Mouse (Mus musculus) kidney, postnatal 0 days (tissue): ENCODE measurements at regions not wholly inside any gene's neighbourhood (a gene's known extent, or its start where the extent isn't known, plus 50 kb on each side); places are given as distances from the start of the nearest gene placed in this dataset.
A peak's percentile ranks its signal among the peaks of the same experiment; 100 is the strongest.

Experiments
- ATAC-seq: fragments of 200-750 bp; cut with Nextera tagmentation; replicated peaks from 2 replicates; pipeline ENCODE4 v1.8.0; 2017; ENCODE audit warnings: low read depth, moderate number of reproducible peaks, moderate TSS enrichment, moderate library complexity; ENCODE audit not compliant: low FRiP score
- DNase-seq: peaks from one replicate; pipeline ENCODE4 v3.0.0-alpha.2; 2016; ENCODE audit warnings: low spot score
- H3K27ac ChIP-seq: fragments of 300-500 bp; sonication (generic); 2 replicates; pipeline ENCODE4 v1.5.1; 2014; ENCODE audit warnings: mild to moderate bottlenecking
- H3K27me3 ChIP-seq: fragments of 300-500 bp; sonication (generic); 2 replicates; pipeline ENCODE4 v1.6.1; 2014; ENCODE audit warnings: low read length, mixed read lengths; ENCODE audit not compliant: insufficient read depth
- H3K36me3 ChIP-seq: fragments of 300-500 bp; sonication (generic); 2 replicates; pipeline ENCODE4 v1.6.1; 2014; ENCODE audit warnings: low read length, mixed read lengths; ENCODE audit not compliant: insufficient read depth
- H3K4me1 ChIP-seq: fragments of 300-500 bp; sonication (generic); replicated peaks from 2 replicates; pipeline ENCODE4 v1.6.1; 2014; ENCODE audit warnings: antibody characterized with exemption, low read length, mixed read lengths; ENCODE audit not compliant: insufficient read depth
- H3K4me2 ChIP-seq: fragments of 300-500 bp; sonication (generic); 2 replicates; pipeline ENCODE4 v1.6.1; 2014; ENCODE audit warnings: mild to moderate bottlenecking, low read length, moderate library complexity, mixed read lengths
- H3K4me3 ChIP-seq: fragments of 300-500 bp; sonication (generic); replicated peaks from 2 replicates; pipeline ENCODE4 v1.5.1; 2014; ENCODE audit warnings: low read depth, low read length
- H3K9ac ChIP-seq: fragments of 300-500 bp; sonication (generic); 2 replicates; pipeline ENCODE4 v1.6.1; 2014; ENCODE audit warnings: low read depth, low read length
- H3K9me3 ChIP-seq: fragments of 300-500 bp; sonication (generic); replicated peaks from 2 replicates; pipeline ENCODE4 v1.6.1; 2016; ENCODE audit warnings: low read length, inconsistent platforms, mixed read lengths
- CTCF ChIP-seq: IDR thresholded peaks from 2 replicates; pipeline ENCODE4 v1.5.1; 2016; ENCODE audit warnings: antibody characterized with exemption, low read depth, mild to moderate bottlenecking, moderate library complexity
- WGBS: fragments of 180-500 bp; shearing (Covaris S2); extraction: QIAGEN DNeasy Blood & Tissue Kit; methylation state at CpG from one replicate; pipeline ENCODE4 v1.1.7; 2014; 5-methylcytosine and 5-hydroxymethylcytosine counted together

DNA sequence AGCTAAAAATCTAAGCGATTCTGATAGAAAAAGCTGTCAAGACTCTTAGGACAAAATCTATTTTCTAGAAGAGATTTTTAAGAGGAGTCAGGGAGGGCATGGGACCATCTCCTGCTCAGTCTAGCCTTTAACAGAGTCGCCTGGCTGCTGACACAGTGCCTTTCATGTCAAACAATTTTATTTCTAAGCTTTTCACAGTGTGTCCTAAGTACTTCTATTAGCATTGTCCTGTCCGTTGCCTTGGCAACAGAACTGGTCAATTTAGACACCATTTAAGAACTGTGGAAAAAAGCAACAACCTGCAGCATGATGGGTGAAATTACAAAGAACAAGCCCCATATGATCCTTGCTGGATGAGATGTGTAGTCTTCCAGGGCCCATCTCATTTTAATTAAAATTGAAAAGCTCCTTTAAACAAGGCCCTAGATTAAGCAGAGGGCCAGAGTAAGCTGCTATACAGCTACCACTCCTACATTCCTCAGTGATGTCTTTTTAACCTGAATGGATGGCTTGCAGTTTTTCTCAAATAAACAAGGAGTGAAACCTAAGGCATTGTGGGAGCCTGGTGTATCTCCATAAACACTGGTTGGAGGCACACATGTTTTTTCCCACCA lies 133.0 kb upstream of the Nrsn1 start:
- H3K4me3 ChIP-seq = no peak overlapping the region
- WGBS = 52% methylated on average over 3 of the region's 3 CpGs
- no peak overlapping the region for H3K27ac ChIP-seq
- no peak overlapping the region for H3K9ac ChIP-seq
- DNase-seq (no peak), ATAC-seq (no peak)
- H3K9me3 ChIP-seq = no peaks in the 10 kb centered on the region
- no peak for TF ChIP-seq CTCF
- no peaks in the 10 kb centered on the region for H3K36me3 ChIP-seq
- H3K4me2 ChIP-seq = no peak overlapping the region
- no peaks in the 10 kb centered on the region for H3K27me3 ChIP-seq
- H3K4me1 ChIP-seq = no peaks in the 10 kb centered on the region

- DNase-seq (peak; percentile 21), ATAC-seq (no peak)
- WGBS = 18% methylated on average over 2 of the region's 2 CpGs
- H3K4me2 ChIP-seq = no peak overlapping the region
- no peaks in the 10 kb centered on the region for H3K4me1 ChIP-seq
- H3K36me3 ChIP-seq = no peaks in the 10 kb centered on the region
- H3K27ac ChIP-seq = no peak overlapping the region
- TF ChIP-seq CTCF = no peak
- H3K9ac ChIP-seq = no peak overlapping the region
- no peaks in the 10 kb centered on the region for H3K9me3 ChIP-seq
- H3K4me3 ChIP-seq = no peak overlapping the region
- no peaks in the 10 kb centered on the region for H3K27me3 ChIP-seq
Measured at GRCm38 (mm10) chr13:25402691-25403090, 132.4 kb upstream of the Nrsn1 start.

GRCm38 (mm10) chr13:25401936-25402504 lies 131.7 kb upstream of the Nrsn1 start:
- Histone ChIP-seq H3K4me3 (no peak overlapping the region), H3K9me3 (no peaks in the 10 kb centered on the region), H3K4me2 (no peak overlapping the region), H3K27ac (no peak overlapping the region), H3K9ac (no peak overlapping the region), H3K36me3 (no peaks in the 10 kb centered on the region), H3K4me1 (no peaks in the 10 kb centered on the region), H3K27me3 (no peaks in the 10 kb centered on the region)
- TF ChIP-seq CTCF = peak; percentile 46; the same call in 1 of the 2 replicates
- DNase-seq (peak; percentile 47), ATAC-seq (no peak)
- 51% methylated on average over 9 of the region's 9 CpGs for WGBS

DNA sequence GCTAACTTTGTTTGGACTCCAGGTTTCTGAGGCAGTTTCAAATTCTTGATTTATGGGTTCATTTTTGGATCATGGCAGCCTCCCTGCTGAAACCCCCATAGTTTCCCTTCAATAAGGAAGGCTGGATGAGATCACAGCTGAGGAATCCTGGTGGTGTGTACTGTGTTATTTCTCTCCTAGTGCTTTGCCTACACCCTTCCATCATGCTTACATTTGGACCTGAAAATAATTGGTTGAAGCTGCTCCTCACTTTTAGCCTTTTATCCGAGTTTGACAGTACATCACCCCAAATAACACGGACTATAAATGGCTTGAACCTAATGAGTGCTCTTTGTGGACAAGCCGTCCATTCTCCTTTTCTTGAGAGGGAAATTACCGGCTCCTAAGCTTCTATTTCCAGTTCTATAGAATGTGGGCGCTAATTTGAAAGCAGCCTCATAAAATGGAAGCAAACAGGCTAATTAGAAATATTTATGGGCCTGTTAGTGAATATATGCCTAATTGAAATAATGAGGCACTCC lies 122.5 kb upstream of the Nrsn1 start:
- no peak overlapping the region for H3K4me2 ChIP-seq
- no peak overlapping the region for H3K9ac ChIP-seq
- ATAC-seq (no peak), DNase-seq (no peak)
- no peaks in the 10 kb centered on the region for H3K36me3 ChIP-seq
- H3K27me3 ChIP-seq = no peaks in the 10 kb centered on the region
- H3K9me3 ChIP-seq = no peaks in the 10 kb centered on the region
- WGBS = 51% methylated on average over 5 of the region's 5 CpGs
- H3K4me3 ChIP-seq = no peak overlapping the region
- H3K4me1 ChIP-seq = no peaks in the 10 kb centered on the region
- no peak for TF ChIP-seq CTCF
- H3K27ac ChIP-seq = no peak overlapping the region

DNA sequence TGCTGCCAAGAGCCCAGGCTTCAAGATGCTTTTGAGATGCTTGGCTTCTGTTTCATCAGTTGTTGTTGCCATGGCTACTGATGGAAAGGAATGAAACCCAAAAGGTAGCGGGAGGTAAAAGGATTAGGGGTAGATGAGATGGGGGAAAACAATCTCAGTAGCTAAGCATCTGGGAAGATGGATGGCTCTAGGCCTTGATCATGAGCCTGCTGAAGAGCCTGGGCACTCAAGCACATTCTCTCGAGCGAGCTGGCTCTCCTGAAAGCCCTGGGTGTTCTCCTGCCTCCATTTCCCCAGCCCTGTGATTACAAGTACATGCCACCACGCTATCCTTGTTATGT lies 92.3 kb upstream of the Nrsn1 start:
- no peaks in the 10 kb centered on the region for H3K4me1 ChIP-seq
- H3K27ac ChIP-seq = no peak overlapping the region
- DNase-seq (no peak), ATAC-seq (no peak)
- no peak overlapping the region for H3K4me2 ChIP-seq
- 68% methylated on average over 4 of the region's 4 CpGs for WGBS
- no peaks in the 10 kb centered on the region for H3K27me3 ChIP-seq
- no peak overlapping the region for H3K4me3 ChIP-seq
- H3K9me3 ChIP-seq = no peaks in the 10 kb centered on the region
- TF ChIP-seq CTCF = no peak
- no peaks in the 10 kb centered on the region for H3K36me3 ChIP-seq
- no peak overlapping the region for H3K9ac ChIP-seq

GRCm38 (mm10) chr13:25361850-25362626 lies 91.7 kb upstream of the Nrsn1 start:
- no peak for ATAC-seq
- Histone ChIP-seq H3K4me3 (no peak overlapping the region), H3K9ac (no peak overlapping the region), H3K4me2 (no peak overlapping the region), H3K27ac (no peak overlapping the region), H3K36me3 (no peaks in the 10 kb centered on the region), H3K27me3 (no peaks in the 10 kb centered on the region), H3K4me1 (no peaks in the 10 kb centered on the region), H3K9me3 (no peaks in the 10 kb centered on the region)
- WGBS = 68% methylated on average over 7 of the region's 7 CpGs
- no peak for DNase-seq
- TF ChIP-seq CTCF = no peak
